Mouse (Mus musculus) G1E (cell line): Measurements from ENCODE around the gene Zfp93.

Experiments used
- CTCF ChIP-seq: IDR thresholded peaks from 2 replicates; pipeline ENCODE4 v1.5.1; 2012; ENCODE audit warnings: low read depth, low read length, inconsistent platforms, mixed read lengths
- GATA1 ChIP-seq: IDR thresholded peaks from 2 replicates; pipeline ENCODE4 v1.6.1; 2012; ENCODE audit warnings: borderline replicate concordance, low read length, inconsistent platforms, mixed read lengths
- GATA2 ChIP-seq: IDR thresholded peaks from 2 replicates; pipeline ENCODE4 v1.6.1; 2012; ENCODE audit warnings: low read depth, low read length, inconsistent platforms, borderline replicate concordance
- POLR2AphosphoS5 ChIP-seq: IDR thresholded peaks from 2 replicates; pipeline ENCODE4 v1.6.1; 2012; ENCODE audit warnings: low read depth, low read length, inconsistent platforms; ENCODE audit not compliant: insufficient replicate concordance

DNA sequence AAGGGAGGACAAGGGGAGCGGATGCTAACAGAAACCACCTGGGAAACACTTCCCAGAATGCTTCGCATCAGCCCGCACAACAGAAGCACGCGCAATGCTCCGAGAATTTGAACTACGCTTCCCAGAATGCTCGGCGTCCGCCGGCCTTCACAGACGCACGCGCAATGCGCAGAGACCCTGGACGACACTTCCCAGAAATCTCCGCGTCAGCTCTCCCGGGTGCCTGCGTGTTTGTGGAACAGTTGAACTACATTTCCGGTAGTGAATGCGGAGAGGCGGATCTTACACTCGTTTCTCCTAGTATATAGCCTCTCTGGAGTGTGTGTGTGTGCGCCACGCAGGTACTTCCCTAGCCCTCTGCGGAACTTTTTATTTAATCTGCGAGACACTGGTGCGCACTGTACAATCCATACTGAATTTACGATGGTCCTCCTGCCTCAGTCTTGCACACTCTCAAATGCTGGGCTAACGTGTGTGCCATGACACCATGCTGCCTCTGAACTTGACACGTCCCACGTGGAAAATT lies 46.4 kb downstream of the Zfp93 start, which contains the start of gene Zfp94:
- TF ChIP-seq CTCF = no peak
- TF ChIP-seq GATA2 = no peak
- no peak for TF ChIP-seq GATA1
- no peak for TF ChIP-seq POLR2AphosphoS5
